Mouse (Mus musculus) hindbrain, embryonic 15.5 days (tissue): Measurements from ENCODE around the gene Ogfrl1. TPM values are rescaled to one million over a fixed set of nuclear protein-coding genes. Genes with fewer than 3 reads are reported as not detected.

Experiments
- ATAC-seq: fragments of 200-750 bp; cut with Nextera tagmentation; 2 replicates; pipeline ENCODE4 v1.8.0; 2017; ENCODE audit warnings: low read depth, moderate number of reproducible peaks, moderate TSS enrichment; ENCODE audit not compliant: low FRiP score
- H3K27ac ChIP-seq: fragments of 300-500 bp; sonication (generic); replicated peaks from 2 replicates; pipeline ENCODE4 v1.5.1; 2015; ENCODE audit warnings: mild to moderate bottlenecking, inconsistent platforms
- H3K27me3 ChIP-seq: fragments of 300-500 bp; sonication (generic); 2 replicates; pipeline ENCODE4 v1.6.1; 2015; ENCODE audit warnings: control low read depth, inconsistent platforms
- H3K36me3 ChIP-seq: fragments of 300-500 bp; sonication (generic); 2 replicates; pipeline ENCODE4 v1.6.1; 2015; ENCODE audit warnings: control low read depth, inconsistent platforms
- H3K4me1 ChIP-seq: fragments of 300-500 bp; sonication (generic); replicated peaks from 2 replicates; pipeline ENCODE4 v1.6.1; 2015; ENCODE audit warnings: control low read depth, inconsistent platforms
- H3K4me2 ChIP-seq: fragments of 300-500 bp; sonication (generic); 2 replicates; pipeline ENCODE4 v1.6.1; 2015; ENCODE audit warnings: moderate library complexity, mild to moderate bottlenecking, inconsistent platforms
- H3K4me3 ChIP-seq: fragments of 300-500 bp; sonication (generic); 2 replicates; pipeline ENCODE4 v1.5.1; 2015; ENCODE audit warnings: mild to moderate bottlenecking, inconsistent platforms
- H3K9ac ChIP-seq: fragments of 300-500 bp; sonication (generic); 2 replicates; pipeline ENCODE4 v1.6.1; 2015; ENCODE audit warnings: inconsistent platforms
- H3K9me3 ChIP-seq: fragments of 300-500 bp; sonication (generic); 2 replicates; pipeline ENCODE4 v1.6.1; 2016; ENCODE audit warnings: control low read depth, inconsistent platforms
- WGBS: fragments of 180-500 bp; shearing (Covaris S2); methylation state at CpG from one replicate; pipeline ENCODE4 v1.1.7; 2015; 5-methylcytosine and 5-hydroxymethylcytosine counted together
- polyA plus RNA-seq: library from polyadenylated mRNA; unstranded; fragments of >200 nt; fragmentation: Nextera tagmentation; extraction: Ambion mirVana; gene quantifications from 2 replicates; pipeline ENCODE4 v1.2.1, GENCODE M21; 2015

The Ogfrl1 gene
- polyA plus RNA-seq, 1 experiment from 2014 or later: 17.6 TPM

GRCm38 (mm10) chr1:23384326-23384725 is 13.2 kb downstream of the Ogfrl1 start:
- H3K36me3 ChIP-seq: no peaks in the 10 kb centered on the region
- no peaks in the 10 kb centered on the region for H3K9me3 ChIP-seq
- WGBS: 87% methylated on average over 6 of the region's 6 CpGs
- H3K9ac ChIP-seq: no peak overlapping the region
- no peak overlapping the region for H3K27ac ChIP-seq
- H3K4me2 ChIP-seq: no peak overlapping the region
- no peak for ATAC-seq
- no peak overlapping the region for H3K4me3 ChIP-seq
- H3K4me1 ChIP-seq: peaks cover 34% of the 10 kb centered on the region
- no peaks in the 10 kb centered on the region for H3K27me3 ChIP-seq

- Histone ChIP-seq H3K4me3 (peak overlapping the region; percentile 77), H3K9ac (peak overlapping the region; percentile 88), H3K4me2 (peak overlapping the region; percentile 90), H3K27ac (peak overlapping the region; percentile 92), H3K9me3 (no peaks in the 10 kb centered on the region), H3K4me1 (peaks cover 42% of the 10 kb centered on the region), H3K27me3 (no peaks in the 10 kb centered on the region), H3K36me3 (no peaks in the 10 kb centered on the region)
- under 1% methylated on average over 74 of the region's 93 CpGs for WGBS
- ATAC-seq: peak; percentile 96
These were observed 14.5 kb downstream of the Ogfrl1 start for GRCm38 (mm10) chr1:23382806-23383653.

GRCm38 (mm10) chr1:23382461-23382805 is 15.1 kb downstream of the Ogfrl1 start:
- Histone ChIP-seq H3K4me3 (peak overlapping the region; percentile 77), H3K36me3 (0 out of 2 replicates have a peak, but pooled peaks cover 3% of the 10 kb centered on the region), H3K27me3 (no peaks in the 10 kb centered on the region), H3K4me1 (peaks cover 42% of the 10 kb centered on the region), H3K4me2 (peak overlapping the region; percentile 90), H3K27ac (peak overlapping the region; percentile 92), H3K9ac (peak overlapping the region; percentile 88), H3K9me3 (no peaks in the 10 kb centered on the region)
- ATAC-seq: peak; percentile 31
- 0% methylated on average over 18 of the region's 21 CpGs for WGBS

- WGBS: 19% methylated on average over 9 of the region's 9 CpGs
- no peaks in the 10 kb centered on the region for H3K27me3 ChIP-seq
- H3K4me2 ChIP-seq: peak overlapping the region; percentile 90
- no peaks in the 10 kb centered on the region for H3K9me3 ChIP-seq
- H3K27ac ChIP-seq: peak overlapping the region; percentile 92; the same call in 1 of the 2 replicates
- H3K9ac ChIP-seq: peak overlapping the region; percentile 88
- H3K36me3 ChIP-seq: 0 out of 2 replicates have a peak, but pooled peaks cover 3% of the 10 kb centered on the region
- H3K4me3 ChIP-seq: peak overlapping the region; percentile 77
- ATAC-seq: no peak
- peaks cover 42% of the 10 kb centered on the region for H3K4me1 ChIP-seq
These were observed 15.5 kb downstream of the Ogfrl1 start for GRCm38 (mm10) chr1:23382037-23382436.

GRCm38 (mm10) chr1:23379911-23380740 is 17.4 kb downstream of the Ogfrl1 start:
- Histone ChIP-seq H3K4me2 (peak overlapping the region; percentile 90), H3K36me3 (peaks cover 9% of the 10 kb centered on the region; the same call in 1 of the 2 replicates), H3K4me3 (peak overlapping the region; percentile 27), H3K9me3 (no peaks in the 10 kb centered on the region), H3K9ac (no peak overlapping the region), H3K27ac (no peak overlapping the region), H3K4me1 (peaks cover 42% of the 10 kb centered on the region), H3K27me3 (no peaks in the 10 kb centered on the region)
- ATAC-seq: no peak
- 43% methylated on average over 17 of the region's 17 CpGs for WGBS

- no peak overlapping the region for H3K9ac ChIP-seq
- peaks cover 11% of the 10 kb centered on the region; the same call in 1 of the 2 replicates for H3K36me3 ChIP-seq
- 25% methylated on average over 6 of the region's 6 CpGs for WGBS
- ATAC-seq: no peak
- no peaks in the 10 kb centered on the region for H3K27me3 ChIP-seq
- no peaks in the 10 kb centered on the region for H3K9me3 ChIP-seq
- H3K4me3 ChIP-seq: peak overlapping the region; percentile 27
- peaks cover 42% of the 10 kb centered on the region for H3K4me1 ChIP-seq
- H3K27ac ChIP-seq: no peak overlapping the region
- H3K4me2 ChIP-seq: peak overlapping the region; percentile 90
These were observed 18.3 kb downstream of the Ogfrl1 start for GRCm38 (mm10) chr1:23379321-23379720.

GRCm38 (mm10) chr1:23377572-23377971 is 20.0 kb downstream of the Ogfrl1 start:
- no peak overlapping the region for H3K9ac ChIP-seq
- no peak overlapping the region for H3K4me2 ChIP-seq
- H3K27me3 ChIP-seq: no peaks in the 10 kb centered on the region
- no peak for ATAC-seq
- no peak overlapping the region for H3K4me3 ChIP-seq
- WGBS: 79% methylated on average over 13 of the region's 13 CpGs
- H3K9me3 ChIP-seq: no peaks in the 10 kb centered on the region
- H3K27ac ChIP-seq: no peak overlapping the region
- peaks cover 11% of the 10 kb centered on the region; the same call in 1 of the 2 replicates for H3K36me3 ChIP-seq
- peaks cover 38% of the 10 kb centered on the region for H3K4me1 ChIP-seq

- ATAC-seq: no peak
- no peak overlapping the region for H3K9ac ChIP-seq
- H3K27ac ChIP-seq: no peak overlapping the region
- H3K9me3 ChIP-seq: no peaks in the 10 kb centered on the region
- H3K4me3 ChIP-seq: no peak overlapping the region
- no peak overlapping the region for H3K4me2 ChIP-seq
- peaks cover 7% of the 10 kb centered on the region for H3K4me1 ChIP-seq
- peaks cover 24% of the 10 kb centered on the region; the same call in 1 of the 2 replicates for H3K36me3 ChIP-seq
- 72% methylated on average over 4 of the region's 4 CpGs for WGBS
- H3K27me3 ChIP-seq: no peaks in the 10 kb centered on the region
These were observed 23.4 kb downstream of the Ogfrl1 start for GRCm38 (mm10) chr1:23374156-23374555.

DNA sequence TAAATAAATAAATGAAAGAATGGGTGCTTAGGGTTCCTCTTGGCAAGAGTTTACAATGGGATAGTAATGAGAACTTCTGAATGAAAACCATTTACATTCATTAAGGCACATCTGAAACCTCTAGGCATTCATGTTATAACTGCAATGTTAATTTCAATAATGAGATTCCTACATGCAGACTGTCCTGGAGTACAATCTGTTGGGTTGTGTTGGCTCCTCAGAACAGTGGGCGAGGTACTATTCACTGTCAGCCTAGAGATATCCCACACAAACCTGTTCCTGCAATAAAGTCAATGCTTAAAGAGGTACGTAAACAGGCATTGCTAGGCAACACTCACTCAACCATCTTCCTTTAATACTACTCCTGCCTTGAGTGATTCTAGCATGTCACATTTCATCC is 32.0 kb downstream of the Ogfrl1 start:
- Histone ChIP-seq H3K9ac (no peak overlapping the region), H3K27ac (no peak overlapping the region), H3K4me2 (no peak overlapping the region), H3K9me3 (no peaks in the 10 kb centered on the region), H3K36me3 (peaks cover 9% of the 10 kb centered on the region; the same call in 1 of the 2 replicates), H3K27me3 (no peaks in the 10 kb centered on the region), H3K4me1 (no peaks in the 10 kb centered on the region), H3K4me3 (no peak overlapping the region)
- no peak for ATAC-seq
- WGBS: 90% methylated on average over 2 of the region's 2 CpGs

DNA sequence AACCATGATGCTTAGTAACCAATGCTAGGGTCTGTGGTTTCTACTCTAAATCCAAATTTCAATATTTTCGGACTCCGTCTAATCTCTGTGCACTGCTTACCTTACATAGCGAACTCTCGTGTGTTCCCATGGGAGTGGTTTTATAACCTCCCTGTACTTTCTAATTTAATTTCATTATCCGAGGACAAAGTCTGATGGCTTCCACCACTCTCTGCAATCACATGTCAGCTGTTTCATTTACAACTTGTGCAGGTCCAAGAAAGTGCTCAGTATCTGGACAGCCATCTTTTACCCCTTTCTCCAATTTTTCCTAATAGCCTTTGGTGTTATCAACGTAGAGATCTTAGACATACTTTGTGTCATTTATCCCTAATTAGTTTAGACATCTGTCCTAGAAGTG is 44.7 kb downstream of the Ogfrl1 start:
- H3K4me3 ChIP-seq: no peak overlapping the region
- H3K27me3 ChIP-seq: no peaks in the 10 kb centered on the region
- H3K4me2 ChIP-seq: no peak overlapping the region
- no peaks in the 10 kb centered on the region for H3K9me3 ChIP-seq
- no peak for ATAC-seq
- WGBS: 83% methylated on average over 6 of the region's 6 CpGs
- H3K27ac ChIP-seq: no peak overlapping the region
- H3K36me3 ChIP-seq: no peaks in the 10 kb centered on the region
- H3K4me1 ChIP-seq: no peaks in the 10 kb centered on the region
- no peak overlapping the region for H3K9ac ChIP-seq

- Histone ChIP-seq H3K27ac (no peak overlapping the region), H3K9ac (no peak overlapping the region), H3K27me3 (no peaks in the 10 kb centered on the region), H3K9me3 (no peaks in the 10 kb centered on the region), H3K4me1 (no peaks in the 10 kb centered on the region), H3K4me2 (no peak overlapping the region), H3K36me3 (no peaks in the 10 kb centered on the region), H3K4me3 (no peak overlapping the region)
- 78% methylated on average over 4 of the region's 4 CpGs for WGBS
- peak; percentile 79 for ATAC-seq
These were observed 45.8 kb downstream of the Ogfrl1 start for GRCm38 (mm10) chr1:23351756-23352155.

- Histone ChIP-seq H3K4me3 (no peak overlapping the region), H3K4me2 (no peak overlapping the region), H3K9me3 (no peaks in the 10 kb centered on the region), H3K27ac (no peak overlapping the region), H3K9ac (no peak overlapping the region), H3K4me1 (no peaks in the 10 kb centered on the region), H3K36me3 (no peaks in the 10 kb centered on the region), H3K27me3 (no peaks in the 10 kb centered on the region)
- 79% methylated on average over 3 of the region's 3 CpGs for WGBS
- ATAC-seq: no peak
These were observed 51.9 kb downstream of the Ogfrl1 start for GRCm38 (mm10) chr1:23345633-23346032.
